Mouse (Mus musculus) gastrocnemius, adult 8-10 months (tissue): ENCODE results near the gene Gm20721. TPM values are rescaled to one million over a fixed set of nuclear protein-coding genes. Genes with fewer than 3 reads are reported as not detected.
"Not testable (repeated sequence)": the region's sequence is repeated elsewhere in the genome, so short reads cannot be mapped to it uniquely, and the experiment has no call there.

Experiments
- DNase-seq, 2 experiments: peaks; one replicate each; pipeline ENCODE4 v3.0.0; 2022; ENCODE audit warnings: low spot score in 2 of 2
- total RNA-seq, 4 experiments: library from RNA; stranded (reverse); gene quantifications; 2 replicates each; pipeline ENCODE4 v1.2.4; 2022

The Gm20721 gene
- total RNA-seq, 4 experiments from 2014 or later: 1.0 to 2.2 (median 1.2) TPM

DNA sequence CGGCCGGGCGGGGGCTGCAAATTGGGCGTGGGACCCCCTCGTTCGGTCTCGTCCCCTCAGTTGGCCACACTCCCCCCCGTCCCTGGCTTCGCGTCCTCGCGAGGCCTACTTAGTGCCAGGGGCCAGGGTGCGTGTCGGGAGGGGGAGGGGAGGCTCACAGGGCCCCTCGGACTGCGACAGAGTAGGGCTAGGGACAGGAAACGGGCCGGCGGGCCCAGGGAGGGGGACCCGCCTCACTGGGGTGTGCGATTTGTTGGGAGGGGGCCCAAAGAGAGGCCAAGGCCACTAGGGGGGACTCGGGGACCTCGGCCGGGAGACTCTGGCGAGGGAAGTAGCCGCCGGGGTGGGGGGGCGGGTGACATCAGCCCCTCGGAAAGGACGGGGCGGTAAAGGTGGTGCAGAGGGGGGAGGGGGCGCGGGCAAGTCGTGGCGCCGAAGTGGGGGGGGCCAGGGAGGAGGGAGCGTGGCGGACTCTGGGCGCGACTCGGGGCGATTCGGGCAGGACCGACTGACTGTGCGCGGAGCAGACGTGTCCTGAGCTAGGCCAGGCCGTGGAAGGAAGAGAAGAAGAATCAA, 15.8 kb downstream of the Gm20721 start:
- DNase-seq: peak; percentile 60 to 66

DNA sequence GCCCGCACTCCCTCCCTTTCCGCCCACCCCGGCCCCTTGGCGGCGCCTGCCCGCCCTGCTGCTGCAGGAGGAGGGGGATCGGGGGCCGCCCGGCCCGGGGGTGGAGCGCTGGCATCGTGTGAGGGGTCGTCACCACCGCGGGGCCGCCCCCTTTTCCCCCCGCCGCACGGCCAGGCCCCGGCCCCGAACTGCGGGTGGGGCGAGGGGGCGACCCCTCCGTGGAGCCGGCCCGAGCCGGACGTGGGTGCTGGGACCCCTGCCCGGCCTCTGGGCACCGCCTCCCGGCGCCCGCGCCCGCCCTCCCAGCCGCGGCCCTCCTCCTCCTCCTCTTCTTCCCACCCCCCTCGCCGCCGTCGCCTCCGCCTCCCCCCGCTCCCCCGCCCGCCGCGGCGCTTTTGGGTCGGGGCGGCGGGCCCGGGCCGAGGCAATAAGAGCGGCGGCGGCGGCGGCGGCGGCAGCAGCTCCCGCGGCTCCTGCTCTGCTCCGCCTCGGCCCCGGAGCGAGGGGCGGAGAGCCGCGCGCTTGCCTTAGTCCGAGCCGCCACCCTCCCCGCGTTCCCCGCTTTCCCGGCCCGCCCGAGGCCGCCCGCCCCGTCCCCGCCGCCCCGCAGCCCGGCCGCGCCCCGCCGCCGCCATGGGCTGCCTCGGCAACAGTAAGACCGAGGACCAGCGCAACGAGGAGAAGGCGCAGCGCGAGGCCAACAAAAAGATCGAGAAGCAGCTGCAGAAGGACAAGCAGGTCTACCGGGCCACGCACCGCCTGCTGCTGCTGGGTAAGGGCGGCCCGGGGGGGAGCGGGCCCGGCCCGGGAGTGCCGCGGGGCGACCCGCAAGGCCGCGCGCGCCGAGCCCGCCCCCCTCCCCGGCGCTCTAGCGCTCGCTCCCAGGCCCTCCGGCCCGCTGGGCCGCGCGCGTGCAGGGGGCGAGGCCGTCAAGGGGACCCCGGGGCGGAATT, 16.6 kb downstream of the Gm20721 start:
- DNase-seq: peak; percentile 71 to 81

DNA sequence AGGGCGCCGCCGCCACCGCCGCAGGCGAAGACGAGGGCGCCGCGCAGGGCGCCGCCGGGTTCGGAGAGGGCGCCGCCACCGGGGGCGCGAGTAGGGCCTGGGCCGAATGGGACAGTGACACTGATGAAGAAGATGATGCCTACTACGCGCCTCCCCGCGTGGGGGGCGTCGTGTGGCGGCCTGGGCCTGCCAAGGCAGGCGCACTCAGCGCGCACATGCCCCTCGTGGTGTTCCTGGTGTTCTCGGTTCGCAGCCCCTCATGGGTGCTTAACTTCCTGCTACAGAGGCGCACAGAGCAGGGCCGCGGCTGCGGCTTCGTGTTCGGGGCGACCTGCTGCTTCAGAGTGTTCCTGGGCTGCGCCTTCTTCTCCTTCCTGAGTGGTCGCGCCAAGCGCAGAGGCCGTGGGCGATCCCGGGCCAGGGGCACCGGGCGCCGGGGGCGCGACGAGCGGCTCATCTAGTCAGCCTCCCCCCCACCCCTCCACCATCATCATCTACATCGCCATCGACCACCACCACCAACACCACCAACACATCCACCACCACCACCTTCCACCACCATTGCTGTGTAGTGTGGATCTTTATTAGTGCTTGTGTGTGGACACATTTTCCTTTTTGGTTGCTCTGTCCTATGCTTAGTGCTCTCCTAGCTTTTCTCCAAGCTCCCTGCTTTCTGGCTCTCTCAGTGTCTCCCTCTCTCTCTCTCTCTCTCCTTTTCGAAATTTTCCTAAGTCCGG, 17.4 kb downstream of the Gm20721 start:
- peak in 1 of 2 experiments; percentile 30 for DNase-seq

DNA sequence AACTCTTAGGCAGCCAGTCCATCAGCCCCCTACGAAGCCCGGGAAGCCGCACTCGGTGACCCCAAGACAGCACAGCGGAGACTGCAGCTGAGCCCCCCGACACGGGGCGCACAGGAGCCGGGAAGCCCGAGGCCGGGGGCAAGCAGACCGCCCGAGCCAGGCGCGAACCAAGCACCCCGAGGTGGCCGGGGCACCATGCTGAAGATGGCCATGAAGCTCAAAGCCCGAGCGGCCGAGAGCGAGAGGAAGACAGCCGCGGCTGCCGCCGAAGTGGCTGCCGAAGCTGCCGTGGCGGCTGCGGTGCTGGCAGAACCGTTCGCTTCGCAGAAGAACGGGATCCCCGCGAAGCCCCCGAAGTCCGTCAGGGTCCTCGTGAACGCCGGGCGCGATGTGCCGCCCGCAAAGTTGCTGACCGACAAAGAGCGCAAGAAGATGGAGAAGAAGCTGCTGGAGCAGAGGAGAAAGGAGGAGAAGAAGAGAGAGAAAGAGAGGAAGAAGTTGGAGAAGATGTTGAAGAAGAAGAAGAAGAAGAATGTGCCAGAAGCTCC, 18.1 kb downstream of the Gm20721 start:
- no peak for DNase-seq

DNA sequence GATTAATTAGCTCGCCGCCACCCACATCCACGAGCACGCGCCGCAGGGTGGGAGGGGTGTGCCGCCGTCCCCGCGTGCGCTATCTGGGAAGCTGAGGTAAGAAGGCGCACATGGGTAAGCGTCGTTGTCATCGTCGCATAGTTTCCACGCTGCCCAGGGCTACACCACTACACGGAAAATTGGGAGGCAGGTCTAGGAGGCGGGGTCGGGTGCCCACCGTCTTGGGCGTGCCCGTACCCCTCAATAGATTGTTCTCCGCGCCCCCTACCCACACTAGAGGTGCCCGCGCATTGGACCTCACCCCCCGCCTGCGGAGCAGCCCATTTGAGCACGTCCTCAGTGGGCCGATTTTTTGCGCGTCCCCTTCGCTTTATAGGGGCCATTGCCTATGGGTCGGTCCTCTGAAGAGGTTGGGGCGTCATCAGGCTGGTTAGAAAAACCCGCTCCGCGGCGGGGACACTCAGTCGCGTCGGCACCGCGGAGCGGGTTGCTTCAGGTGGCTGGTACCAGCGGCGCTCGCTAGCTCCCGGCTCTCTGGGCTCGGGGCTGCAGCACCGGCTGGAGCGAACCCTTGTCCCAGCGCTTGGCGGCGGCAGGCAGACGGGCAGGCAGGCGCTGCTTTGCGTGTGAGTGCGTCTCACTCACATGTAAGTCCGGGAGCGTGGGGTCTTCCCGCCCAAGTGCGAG, 19.1 kb downstream of the Gm20721 start:
- DNase-seq: peak; percentile 48 to 58

DNA sequence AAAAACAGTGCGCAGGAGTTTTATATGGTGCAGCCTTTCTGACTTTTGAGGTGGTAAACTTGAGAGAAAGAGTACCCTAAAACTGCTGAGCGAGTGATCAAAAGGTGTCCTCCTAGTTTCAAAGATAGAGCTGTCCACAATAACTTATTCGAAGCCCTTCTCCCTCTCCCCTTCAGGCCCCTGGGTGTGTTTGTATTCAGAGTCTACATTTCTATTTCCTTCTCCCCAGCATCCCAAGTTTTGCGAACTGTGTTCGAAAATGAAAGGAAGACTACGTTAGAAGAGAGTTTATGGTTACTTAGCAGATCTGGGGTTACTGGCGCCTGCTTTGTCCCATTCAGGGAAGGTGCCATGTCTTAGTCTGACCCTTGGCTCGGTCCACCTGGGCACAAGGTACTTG, 20.0 kb downstream of the Gm20721 start:
- DNase-seq: no peak

DNA sequence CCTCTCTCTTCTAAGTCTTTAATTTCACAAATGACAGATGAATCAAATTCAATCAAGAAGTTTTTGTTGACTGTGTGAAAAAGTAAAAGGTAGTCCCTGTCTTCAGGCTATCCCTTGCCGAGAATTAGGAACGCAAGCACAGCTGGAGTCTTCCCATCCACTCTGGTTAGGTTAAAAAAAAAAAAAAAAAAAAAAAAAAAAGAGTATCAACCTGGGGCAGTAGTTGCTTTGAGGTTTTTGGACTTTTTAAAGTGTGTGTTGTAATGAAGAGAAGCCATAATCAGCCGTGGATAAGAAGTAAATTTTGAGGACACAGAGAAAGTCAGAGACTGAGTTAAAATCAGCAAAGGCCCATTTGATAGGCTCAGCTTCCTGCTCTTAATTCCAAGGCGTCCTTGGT, 20.5 kb downstream of the Gm20721 start:
- no peak for DNase-seq

DNA sequence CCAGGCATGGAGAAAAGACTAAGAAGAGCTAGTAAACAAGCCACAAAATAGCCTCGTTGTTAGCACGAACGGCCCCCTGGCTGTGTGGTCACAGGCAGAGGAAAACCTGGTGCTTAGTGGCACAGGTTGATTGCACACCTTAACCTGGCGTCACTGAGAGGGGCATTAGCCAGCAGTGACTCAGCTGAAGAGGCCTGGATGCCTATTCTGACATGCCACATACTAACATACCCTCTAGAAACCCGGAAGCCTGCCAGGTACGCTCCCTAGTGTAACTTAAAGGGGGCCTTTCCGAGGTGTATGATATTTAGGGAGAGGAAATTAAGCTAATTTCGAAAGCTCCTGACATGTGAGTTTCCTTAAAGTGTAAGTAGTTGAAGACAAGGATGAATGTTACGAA, 29.9 kb downstream of the Gm20721 start:
- no peak for DNase-seq

DNA sequence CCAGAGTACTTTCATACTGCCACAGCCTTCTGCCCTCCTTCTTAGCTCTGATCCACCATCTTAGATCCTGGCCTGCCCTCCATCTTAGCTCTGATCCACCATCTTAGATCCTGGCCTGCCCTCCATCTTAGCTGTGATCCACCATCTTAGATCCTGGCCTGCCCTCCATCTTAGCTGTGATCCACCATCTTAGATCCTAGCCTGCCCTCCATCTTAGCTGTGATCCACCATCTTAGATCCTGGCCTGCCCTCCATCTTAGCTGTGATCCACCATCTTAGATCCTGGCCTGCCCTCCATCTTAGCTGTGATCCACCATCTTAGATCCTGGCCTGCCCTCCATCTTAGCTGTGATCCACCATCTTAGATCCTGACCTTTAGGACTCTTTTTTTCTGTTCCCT, 31.1 kb downstream of the Gm20721 start:
- not testable (repeated sequence) for DNase-seq

DNA sequence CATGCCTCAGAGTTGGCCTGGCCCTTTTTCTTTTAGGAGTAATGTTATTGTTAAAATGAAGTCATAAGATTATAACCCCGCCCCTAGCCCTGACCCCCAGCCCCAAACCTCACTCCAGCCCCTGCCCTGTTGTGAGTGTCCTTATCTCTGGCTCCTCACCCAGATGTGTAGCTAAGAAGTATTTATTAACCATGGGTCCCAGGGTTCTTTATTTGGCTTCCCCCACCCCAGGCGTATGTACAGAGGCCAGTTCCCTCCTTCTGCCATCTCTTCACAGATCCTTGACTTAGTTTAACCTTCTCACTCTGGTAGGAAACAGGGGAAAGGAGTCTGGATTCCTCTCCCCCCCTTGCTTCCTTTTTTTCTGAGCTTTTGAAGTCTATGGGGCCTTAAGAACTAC, 33.9 kb downstream of the Gm20721 start:
- DNase-seq: no peak

DNA sequence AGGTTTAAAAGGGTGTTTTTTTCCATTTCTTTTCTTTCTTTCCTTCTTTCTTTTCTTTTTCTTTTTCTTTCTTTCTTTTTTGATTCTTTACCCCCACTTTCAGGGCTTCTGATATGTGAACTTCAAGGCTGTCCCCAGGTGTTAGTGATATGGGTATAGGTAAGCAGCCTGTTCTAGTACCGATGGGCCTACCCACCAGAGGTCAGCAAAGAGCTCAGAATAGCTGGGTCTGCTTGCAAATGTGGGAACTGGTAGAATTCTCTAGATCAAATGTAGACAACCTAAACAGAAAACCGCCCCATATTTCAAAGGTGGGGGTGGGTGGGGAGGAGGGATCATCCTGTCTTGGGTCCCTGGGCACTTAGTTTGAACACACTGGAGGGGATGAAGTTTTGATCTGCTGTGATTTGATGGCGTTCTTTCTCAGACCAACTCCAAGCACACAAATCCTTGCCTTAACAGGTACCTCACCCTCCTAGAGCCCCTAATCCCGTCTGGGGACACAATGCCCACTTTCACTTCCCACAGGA, 34.3 kb downstream of the Gm20721 start:
- DNase-seq: peak; percentile 57 to 58

DNA sequence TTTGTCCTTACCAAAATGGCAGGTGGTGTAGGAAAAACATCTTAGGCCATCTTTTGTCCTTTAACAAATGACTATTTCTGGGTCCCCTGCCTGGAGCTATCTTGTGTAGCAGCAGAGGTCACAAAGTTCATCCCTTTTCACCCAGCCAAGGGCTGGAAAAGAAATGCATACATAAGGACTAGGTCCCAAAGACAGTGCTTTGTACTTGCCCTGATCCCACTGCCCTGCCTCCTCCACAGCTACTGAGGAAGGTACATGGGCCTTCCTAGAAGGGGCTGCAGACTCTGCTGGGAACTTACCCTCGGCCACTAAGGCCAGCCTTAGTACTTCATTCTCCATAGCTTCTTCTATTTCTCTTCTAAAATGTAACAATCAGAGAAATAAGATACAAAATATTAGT, 34.9 kb downstream of the Gm20721 start:
- DNase-seq: no peak

DNA sequence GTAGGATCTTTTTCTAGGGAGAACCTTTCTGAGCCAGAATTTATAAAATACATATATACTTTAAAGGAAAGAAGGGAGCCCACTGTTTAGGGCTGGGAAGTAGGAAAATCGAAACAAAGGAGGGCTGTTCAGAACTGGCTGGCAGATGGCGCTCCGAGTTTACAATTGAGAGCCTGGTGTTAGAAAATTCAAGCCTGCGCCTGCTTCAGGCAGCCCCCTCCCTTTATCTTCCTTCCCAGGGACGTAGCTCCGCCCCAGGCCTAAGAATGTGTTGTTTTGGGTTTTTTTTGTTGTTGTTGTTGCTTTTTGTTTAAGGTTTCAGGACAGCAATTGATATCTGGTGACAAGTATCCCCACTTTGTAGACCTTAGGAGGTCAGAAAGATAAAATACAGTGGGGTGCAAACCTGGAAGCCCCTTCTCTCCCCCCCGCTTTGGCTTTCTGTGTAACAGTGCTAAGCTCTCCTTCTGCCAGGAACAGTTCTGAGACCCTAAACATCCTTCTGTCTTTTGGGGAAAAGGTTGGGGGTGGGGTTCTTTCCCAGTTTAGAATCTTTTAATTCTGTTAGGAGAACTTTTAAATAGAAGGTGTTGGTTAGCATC, 35.5 kb downstream of the Gm20721 start:
- no peak for DNase-seq

DNA sequence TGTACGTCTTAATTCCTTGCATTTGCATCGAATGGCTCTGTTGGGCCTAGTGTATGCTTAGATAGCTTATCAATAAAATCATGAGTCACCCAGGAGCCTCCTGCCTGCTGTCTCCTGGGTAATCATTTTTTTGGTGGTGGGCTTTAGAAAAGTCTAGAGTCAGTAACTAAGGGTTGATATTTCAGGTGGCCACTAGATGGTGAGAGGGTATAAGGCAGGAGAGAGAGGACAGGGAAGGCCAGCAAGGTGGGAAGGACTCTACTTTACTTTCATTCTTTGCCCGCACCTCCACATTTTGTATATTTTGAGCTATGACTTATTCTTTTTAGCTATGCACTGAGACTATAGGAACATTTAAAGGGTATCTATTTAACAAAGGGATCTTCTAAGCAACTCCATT, 38.6 kb downstream of the Gm20721 start:
- no peak for DNase-seq

DNA sequence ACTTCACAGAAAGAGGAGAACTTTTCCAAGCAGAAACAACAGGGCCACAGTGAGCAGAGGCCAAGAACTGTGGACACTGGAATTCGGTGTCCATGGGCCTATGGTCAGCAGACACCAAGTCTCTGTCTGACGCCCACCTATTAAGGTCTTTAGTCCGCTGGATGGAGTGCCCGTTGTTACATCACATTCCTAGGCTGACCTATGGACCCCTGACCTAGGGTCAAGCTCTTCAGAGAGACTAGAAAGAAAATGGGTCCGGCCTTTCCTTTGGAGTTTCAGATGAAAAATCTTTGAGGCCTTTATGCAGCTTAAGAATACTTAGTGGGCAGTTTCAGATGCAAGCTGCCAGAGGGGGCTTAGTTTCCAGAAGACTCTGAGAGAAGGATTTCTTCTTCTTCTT, 40.9 kb downstream of the Gm20721 start:
- DNase-seq: no peak

DNA sequence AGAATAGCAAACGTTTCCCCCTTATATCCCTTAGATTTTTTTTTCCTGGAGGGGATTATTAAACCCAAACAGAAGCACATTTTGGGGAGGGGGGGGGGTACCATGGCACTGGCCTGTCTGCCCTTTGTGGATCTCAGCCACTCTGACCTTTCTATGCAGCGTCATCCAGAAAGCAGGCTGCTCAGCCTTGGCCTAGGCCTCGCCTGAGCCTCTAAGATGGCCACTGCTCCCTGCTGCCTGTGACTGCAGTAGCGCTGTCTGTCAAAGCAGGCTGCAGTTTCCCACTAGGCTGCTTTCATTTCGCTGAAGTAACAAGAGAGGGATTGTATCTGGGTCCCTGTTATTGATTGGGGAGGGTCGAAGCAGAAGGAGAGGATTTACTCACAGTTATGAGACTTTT, 44.0 kb downstream of the Gm20721 start:
- no peak for DNase-seq

DNA sequence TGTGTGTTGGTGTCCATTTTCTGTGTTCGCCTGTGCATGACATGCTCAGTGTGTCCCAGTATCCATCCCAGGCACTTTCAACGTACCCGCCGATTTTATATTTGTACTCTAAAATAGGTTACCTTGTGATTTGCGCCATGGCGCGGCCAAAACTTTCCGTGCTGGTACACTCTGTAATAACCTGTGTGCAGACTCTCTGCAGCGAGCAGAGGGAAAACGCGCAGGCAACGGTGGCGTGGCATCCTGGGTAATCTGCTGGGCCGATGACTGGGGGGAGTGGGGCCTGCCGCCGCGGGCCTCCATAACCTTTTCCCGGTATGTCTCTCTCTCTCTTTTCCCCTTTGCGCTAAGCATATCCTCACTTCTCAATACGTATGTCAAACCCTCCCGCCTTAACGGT, 45.8 kb downstream of the Gm20721 start:
- DNase-seq: no peak

DNA sequence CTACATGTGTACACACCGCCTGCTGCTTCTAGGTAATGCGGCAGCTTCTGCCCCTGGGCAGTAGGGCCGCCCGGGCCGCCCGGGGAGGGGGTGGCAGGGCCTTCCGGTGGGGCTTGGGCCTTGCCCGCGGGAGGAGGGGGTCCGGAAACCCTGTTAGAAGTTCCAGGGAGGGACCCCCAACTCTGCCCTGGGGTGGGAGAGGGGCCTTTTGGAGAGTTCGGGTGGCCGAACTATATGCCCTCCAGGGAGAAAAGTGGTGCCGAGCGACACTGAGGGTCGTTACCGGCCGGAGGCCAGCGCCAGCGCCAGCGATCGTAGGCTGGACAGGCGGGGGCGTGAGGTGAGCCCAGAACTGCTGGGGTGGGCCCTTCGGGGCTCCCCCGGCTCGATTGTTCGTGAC, 46.3 kb downstream of the Gm20721 start:
- no peak for DNase-seq

DNA sequence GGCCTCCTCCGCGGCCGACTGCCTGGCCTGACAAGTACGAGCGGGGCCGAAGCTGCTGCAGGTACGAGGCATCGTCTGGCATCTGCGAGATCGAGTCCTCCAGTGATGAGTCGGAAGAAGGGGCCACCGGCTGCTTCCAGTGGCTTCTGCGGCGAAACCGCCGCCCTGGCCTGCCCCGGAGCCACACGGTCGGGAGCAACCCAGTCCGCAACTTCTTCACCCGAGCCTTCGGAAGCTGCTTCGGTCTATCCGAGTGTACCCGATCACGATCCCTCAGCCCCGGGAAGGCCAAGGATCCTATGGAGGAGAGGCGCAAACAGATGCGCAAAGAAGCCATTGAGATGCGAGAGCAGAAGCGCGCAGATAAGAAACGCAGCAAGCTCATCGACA, 46.7 kb downstream of the Gm20721 start:
- no peak for DNase-seq

DNA sequence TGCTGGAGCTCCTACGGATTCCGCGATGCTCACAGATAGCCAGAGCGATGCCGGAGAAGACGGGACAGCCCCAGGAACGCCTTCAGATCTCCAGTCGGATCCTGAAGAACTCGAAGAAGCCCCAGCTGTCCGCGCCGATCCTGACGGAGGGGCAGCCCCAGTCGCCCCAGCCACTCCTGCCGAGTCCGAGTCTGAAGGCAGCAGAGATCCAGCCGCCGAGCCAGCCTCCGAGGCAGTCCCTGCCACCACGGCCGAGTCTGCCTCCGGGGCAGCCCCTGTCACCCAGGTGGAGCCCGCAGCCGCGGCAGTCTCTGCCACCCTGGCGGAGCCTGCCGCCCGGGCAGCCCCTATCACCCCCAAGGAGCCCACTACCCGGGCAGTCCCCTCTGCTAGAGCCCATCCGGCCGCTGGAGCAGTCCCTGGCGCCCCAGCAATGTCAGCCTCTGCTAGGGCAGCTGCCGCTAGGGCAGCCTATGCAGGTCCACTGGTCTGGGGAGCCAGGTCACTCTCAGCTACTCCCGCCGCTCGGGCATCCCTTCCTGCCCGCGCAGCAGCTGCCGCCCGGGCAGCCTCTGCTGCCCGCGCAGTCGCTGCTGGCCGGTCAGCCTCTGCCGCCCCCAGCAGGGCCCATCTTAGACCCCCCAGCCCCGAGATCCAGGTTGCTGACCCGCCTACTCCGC, 47.3 kb downstream of the Gm20721 start:
- DNase-seq: no peak
